23 mouse cellular contexts compared by ENCODE assay signal in the genomic region with DNA sequence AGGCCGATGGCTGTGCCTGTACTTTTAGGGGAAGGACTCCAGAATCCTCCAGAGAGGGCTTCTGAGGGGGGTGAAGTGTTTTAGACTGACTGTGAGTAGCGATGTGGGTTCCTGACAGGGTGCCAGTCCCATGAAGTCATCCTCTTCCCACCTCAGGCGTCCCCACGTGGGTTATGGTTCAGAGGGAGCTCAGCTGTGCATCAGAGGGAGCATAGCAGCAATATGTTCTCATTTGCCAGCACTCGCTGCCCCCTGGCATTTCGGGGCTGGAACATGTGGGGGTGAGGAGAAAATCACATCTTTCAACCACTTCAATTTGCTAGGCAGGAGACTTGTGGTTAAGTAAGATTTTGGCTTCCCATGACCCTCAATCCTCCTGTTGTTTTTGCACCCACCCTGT. TPM values are rescaled to one million over a fixed set of nuclear protein-coding genes. Genes with fewer than 3 reads are reported as not detected.
A peak's percentile ranks its signal among the peaks of the same experiment; 100 is the strongest.
DNase-seq lines count a peak whose midpoint lies in the region; ATAC-seq and TF ChIP-seq lines count a peak whose summit lies in the region.
"Had no signal": no experiment of that assay in that cellular context is flagged by ENCODE, and none has a peak within 500 bp of the region (broad histone marks: within the 10 kb centered on the region; RNA-seq: fewer than 3 reads in every experiment).

No protein-coding gene starts in this region.

- CTCF ChIA-PET in Patski (lab: Charles Lee), result interaction anchor here (1.4 kb wide), 1 partner anchor 13 kb away, joined by 3 read pairs; no protein-coding TSS in a partner anchor

- 90% methylated on average over 6 of the region's 6 CpGs for WGBS in hindbrain, embryonic 16.5 days
- WGBS in hindbrain, embryonic 12.5 days, result 90% methylated on average over 6 of the region's 6 CpGs

- in situ Hi-C loops in Patski (cut with MboI; ENCODE audit: low pct_unique_long_range_greater_than_20kb), result loop anchor here (5.0 kb wide), 1 partner anchor 63 kb away; no protein-coding TSS in a partner anchor

- no peak for DNase-seq in frontal cortex, postnatal 10 days (ENCODE audit: low spot score in 2 of 2)
- DNase-seq in 3T3-L1 (ENCODE audit: low read depth, low spot score) (peak; percentile 66), Patski (ENCODE audit: low read depth, low spot score) (peak; percentile 89)
- DNase-seq: adrenal gland, adult 2 months; adrenal gland, postnatal 10 days; adrenal gland, postnatal 25 days; cerebellum, adult 11-12 months; cerebellum, adult 2 months; cerebellum, adult 9-10 months; cerebellum, postnatal 10 days; cerebellum, postnatal 25 days; embryo, embryonic 11 days had no signal

- no peak for TF ChIP-seq CTCF in Patski (IDR thresholded peaks at IDR 0.05)

- POLR2A ChIA-PET in Patski (lab: Charles Lee), result no interaction called here

- peaks cover 5% of the 10 kb centered on the region; the same call in 1 of the 2 replicates for H3K4me1 ChIP-seq in hindbrain, embryonic 16.5 days (ENCODE audit: control insufficient read depth, insufficient read depth, low read depth, low read length)
- H3K4me1 ChIP-seq in hindbrain, embryonic 12.5 days, result no peaks in the 10 kb centered on the region
- H3K4me1 ChIP-seq: embryonic facial prominence, embryonic 13.5 days; embryonic facial prominence, embryonic 15.5 days had no signal

- no peak overlapping the region for H3K9ac ChIP-seq in hindbrain, embryonic 16.5 days (ENCODE audit: low read depth, low read length)
- no peak overlapping the region for H3K9ac ChIP-seq in hindbrain, embryonic 12.5 days
- H3K9ac ChIP-seq: embryonic facial prominence, embryonic 13.5 days; embryonic facial prominence, embryonic 15.5 days; forebrain, embryonic 12.5 days had no signal

- H3K27ac ChIP-seq in hindbrain, embryonic 16.5 days (ENCODE audit: low read depth, low read length), result no peak overlapping the region
- H3K27ac ChIP-seq in hindbrain, embryonic 12.5 days, result no peak overlapping the region
- H3K27ac ChIP-seq: embryonic facial prominence, embryonic 13.5 days; embryonic facial prominence, embryonic 15.5 days; forebrain, embryonic 10.5 days; forebrain, embryonic 12.5 days had no signal

- H3K9me3 ChIP-seq in hindbrain, embryonic 16.5 days (ENCODE audit: control insufficient read depth, low read length), result no peaks in the 10 kb centered on the region
- no peaks in the 10 kb centered on the region; the same call in 1 of the 2 replicates for H3K9me3 ChIP-seq in hindbrain, embryonic 12.5 days (replicated peaks)
- H3K9me3 ChIP-seq: embryonic facial prominence, embryonic 13.5 days; embryonic facial prominence, embryonic 15.5 days; forebrain, embryonic 10.5 days; forebrain, embryonic 12.5 days had no signal

- H3K4me3 ChIP-seq in hindbrain, embryonic 16.5 days (ENCODE audit: low read length), result no peak overlapping the region
- no peak overlapping the region for H3K4me3 ChIP-seq in hindbrain, embryonic 12.5 days
- H3K4me3 ChIP-seq: embryonic facial prominence, embryonic 13.5 days; embryonic facial prominence, embryonic 15.5 days; erythroblast, embryonic 14.5 days; forebrain, embryonic 10.5 days; forebrain, embryonic 12.5 days had no signal

- no peak overlapping the region for H3K4me2 ChIP-seq in hindbrain, embryonic 16.5 days (ENCODE audit: low read length)
- no peak overlapping the region for H3K4me2 ChIP-seq in hindbrain, embryonic 12.5 days (replicated peaks)
- H3K4me2 ChIP-seq: embryonic facial prominence, embryonic 13.5 days; embryonic facial prominence, embryonic 15.5 days; forebrain, embryonic 12.5 days had no signal

- ATAC-seq in frontal cortex, adult (ENCODE audit: low TSS enrichment), result peak; percentile 77
- ATAC-seq in Patski, result peak; percentile 75
- ATAC-seq in hindbrain, embryonic 16.5 days, result no peak
- ATAC-seq in hindbrain, embryonic 12.5 days (ENCODE audit: low FRiP score), result no peak
- ATAC-seq: forebrain, embryonic 14.5 days; forebrain, embryonic 16.5 days had no signal

- H3K27me3 ChIP-seq in Patski, result no peaks in the 10 kb centered on the region
- H3K27me3 ChIP-seq in hindbrain, embryonic 16.5 days (replicated peaks; ENCODE audit: control insufficient read depth, insufficient read depth, low read length), result no peaks in the 10 kb centered on the region
- no peaks in the 10 kb centered on the region for H3K27me3 ChIP-seq in hindbrain, embryonic 12.5 days
- H3K27me3 ChIP-seq: embryonic facial prominence, embryonic 13.5 days; embryonic facial prominence, embryonic 15.5 days; forebrain, embryonic 12.5 days had no signal

- no peaks in the 10 kb centered on the region for H3K36me3 ChIP-seq in hindbrain, embryonic 16.5 days (ENCODE audit: control insufficient read depth, insufficient read depth, low read length)
- no peaks in the 10 kb centered on the region for H3K36me3 ChIP-seq in hindbrain, embryonic 12.5 days
- H3K36me3 ChIP-seq: embryonic facial prominence, embryonic 15.5 days had no signal

RNA-seq across cellular contexts. Expression of a gene that starts 40.1 kb away (rescaled TPM):
- 0.26 TPM for polyA plus RNA-seq in Patski (2021)
- 0.97 and 1.5 TPM in 2 replicates for polyA plus RNA-seq in hindbrain, embryonic 16.5 days (2015; fragmentation: Nextera tagmentation; extraction: Ambion mirVana)
- polyA plus RNA-seq in hindbrain, embryonic 12.5 days (2016; fragmentation: Nextera tagmentation; extraction: Ambion mirVana), result 0.25 TPM in 2 replicates
- polyA plus RNA-seq: C2C12; embryonic facial prominence, embryonic 13.5 days; embryonic facial prominence, embryonic 15.5 days; erythroblast, embryonic 14.5 days had no signal

Comparison
In these comparisons a context has a peak if more than half of its experiments do, and no peak if none do; other contexts are left out.
1. ATAC-seq: peak in frontal cortex, adult (single experiment) and Patski (single experiment); none in hindbrain, embryonic 16.5 days (single experiment) and hindbrain, embryonic 12.5 days (single experiment).
2. DNase-seq: peak in 3T3-L1 (single experiment) and Patski (single experiment); none in frontal cortex, postnatal 10 days (0 of 2).